Mouse (Mus musculus): Measurements from ENCODE around the gene Mllt10.

DNA sequence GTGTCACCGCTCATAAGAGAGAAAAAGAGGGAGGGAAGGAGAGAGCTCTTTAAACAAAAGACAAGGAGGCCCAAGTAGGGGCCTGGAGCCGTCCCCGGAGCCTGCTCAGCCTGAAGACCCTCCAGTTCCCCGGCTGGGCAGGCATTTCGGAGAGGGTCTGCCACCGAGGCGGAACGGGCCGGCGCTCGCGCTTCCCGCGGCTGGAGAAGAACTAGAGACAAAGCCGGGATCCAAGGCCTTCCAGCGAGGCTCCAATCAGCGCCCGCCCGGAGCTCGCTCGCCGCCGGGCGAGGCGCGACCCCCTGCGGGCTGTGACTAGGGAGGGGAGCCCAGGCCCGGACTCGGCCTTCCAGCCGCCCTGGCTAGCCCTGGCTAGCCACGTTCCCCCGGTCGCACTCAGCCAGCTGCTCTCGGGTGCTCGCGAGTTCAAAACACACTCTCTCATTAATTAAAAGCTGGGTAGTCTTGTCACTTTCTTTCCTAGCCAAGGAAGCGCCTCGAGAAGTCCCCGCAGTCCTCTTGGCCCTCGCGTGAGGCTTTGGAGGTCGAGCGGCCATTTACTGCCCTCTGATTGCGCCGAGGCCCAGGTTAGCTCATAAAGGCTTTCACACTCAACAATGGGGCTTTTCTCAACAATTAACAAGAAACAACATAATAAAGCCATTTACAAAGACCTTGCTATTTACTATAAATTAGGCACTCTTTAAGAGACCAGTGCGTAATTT lies 15.3 kb upstream of the Mllt10 start:
- TF ChIP-seq MAX (IDR thresholded peaks at IDR 0.05; ENCODE audit: low read depth), result no peak
- TF ChIP-seq POLR2AphosphoS2 (IDR thresholded peaks at IDR 0.05; ENCODE audit: insufficient read length, low read depth), result no peak

All from myocyte (in vitro differentiated cells).